Mouse (Mus musculus) CH12.LX (cell line): ENCODE data around the gene Gamt.

Experiments
- CHD2 ChIP-seq: IDR thresholded peaks from 2 replicates; pipeline ENCODE4 v1.6.1; 2011; ENCODE audit warnings: low read length, improper control_type of control experiment
- CTCF ChIP-seq, 2 experiments: IDR thresholded peaks in 1 of 2; conservative IDR thresholded peaks in 1 of 2; 2 replicates each; pipeline ENCODE4 v1.5.1; 2011 to 2012; ENCODE audit warnings: low read depth in 2 of 2, low read length in 2 of 2, improper control_type of control experiment in 1 of 2, inconsistent platforms in 1 of 2, mild to moderate bottlenecking in 1 of 2, moderate library complexity in 1 of 2
- EP300 ChIP-seq: IDR thresholded peaks from 2 replicates; pipeline ENCODE4 v1.6.1; 2011; ENCODE audit warnings: low read length, improper control_type of control experiment
- HCFC1 ChIP-seq: IDR thresholded peaks from 2 replicates; pipeline ENCODE4 v1.6.1; 2012; ENCODE audit warnings: low read depth, mild to moderate bottlenecking, inconsistent platforms, low read length, improper control_type of control experiment
- KAT2A ChIP-seq: IDR thresholded peaks from 2 replicates; pipeline ENCODE4 v1.6.1; 2012; ENCODE audit warnings: low read length, improper control_type of control experiment, inconsistent platforms; ENCODE audit not compliant: insufficient replicate concordance
- MXI1 ChIP-seq: IDR thresholded peaks from 2 replicates; pipeline ENCODE4 v1.6.1; 2011; ENCODE audit warnings: mild to moderate bottlenecking, low read depth, low read length, improper control_type of control experiment
- PAX5 ChIP-seq: IDR thresholded peaks from 2 replicates; pipeline ENCODE4 v1.6.1; 2012; ENCODE audit warnings: low read length, inconsistent platforms, mixed read lengths
- POLR2A ChIP-seq: IDR thresholded peaks from 2 replicates; pipeline ENCODE4 v1.6.1; 2011; ENCODE audit warnings: low read depth, mild to moderate bottlenecking, improper control_type of control experiment, low read length
- POLR2AphosphoS2 ChIP-seq: IDR thresholded peaks from 2 replicates; pipeline ENCODE4 v1.6.1; 2011; ENCODE audit warnings: low read depth, low read length, improper control_type of control experiment
- RCOR1 ChIP-seq: conservative IDR thresholded peaks from 2 replicates; pipeline ENCODE4 v1.6.1; 2012; ENCODE audit warnings: low read depth, mild to moderate bottlenecking, inconsistent platforms, low read length, improper control_type of control experiment
- USF1 ChIP-seq: IDR thresholded peaks from 2 replicates; pipeline ENCODE4 v1.6.1; 2014; ENCODE audit warnings: low read depth, mild to moderate bottlenecking, inconsistent platforms, low read length, improper control_type of control experiment
- ZKSCAN1 ChIP-seq: IDR thresholded peaks from 2 replicates; pipeline ENCODE4 v1.6.1; 2012; ENCODE audit warnings: low read depth, inconsistent platforms, low read length, improper control_type of control experiment, borderline replicate concordance
- ZMIZ1 ChIP-seq: IDR thresholded peaks from 2 replicates; pipeline ENCODE4 v1.6.1; 2012; ENCODE audit warnings: low read depth, mild to moderate bottlenecking, inconsistent platforms, low read length, improper control_type of control experiment

- TF ChIP-seq POLR2A: no peak
- TF ChIP-seq RCOR1: no peak
- TF ChIP-seq KAT2A: no peak
- no peak for TF ChIP-seq CTCF (conservative IDR thresholded peaks at IDR 0.05 in 1 of 2, IDR thresholded peaks at IDR 0.05 in 1 of 2; ENCODE audit: low read depth in 2 of 2, low read length in 2 of 2)
- no peak for TF ChIP-seq ZKSCAN1
- TF ChIP-seq EP300: no peak
- no peak for TF ChIP-seq MXI1
- TF ChIP-seq PAX5: no peak
- TF ChIP-seq HCFC1: no peak
- TF ChIP-seq ZMIZ1: no peak
- TF ChIP-seq POLR2AphosphoS2: no peak
- no peak for TF ChIP-seq USF1
- TF ChIP-seq CHD2: no peak
Observed at GRCm38 (mm10) chr10:80215048-80215772, 45.6 kb downstream of the Gamt start.
